Mouse (Mus musculus) spleen, adult 2 months (tissue): ENCODE measurements around the gene 2310030G06Rik. TPM values are rescaled to one million over a fixed set of nuclear protein-coding genes. Genes with fewer than 3 reads are reported as not detected.

ENCODE experiments used
- DNase-seq, 2 experiments: peaks; one replicate each; pipeline versions ENCODE4 v3.0.0 to v3.0.0-alpha.2; 2012 to 2021; ENCODE audit warnings: low spot score in 2 of 2, low read depth in 1 of 2
- H3K27ac ChIP-seq: fragments of 200-500 bp; 2 replicates; pipeline ENCODE4 v1.5.1; 2012; ENCODE audit warnings: low read length, inconsistent platforms; ENCODE audit not compliant: insufficient read depth
- H3K27me3 ChIP-seq: fragments of 200-500 bp; 2 replicates; pipeline ENCODE4 v1.6.1; 2012; ENCODE audit warnings: mild to moderate bottlenecking, moderate library complexity, low read length, inconsistent platforms; ENCODE audit not compliant: control insufficient read depth, insufficient read depth
- H3K36me3 ChIP-seq: fragments of 200-500 bp; 2 replicates; pipeline ENCODE4 v1.6.1; 2012; ENCODE audit warnings: mild to moderate bottlenecking, low read length, inconsistent platforms; ENCODE audit not compliant: control insufficient read depth, insufficient read depth
- H3K4me1 ChIP-seq: fragments of 200-500 bp; 2 replicates; pipeline ENCODE4 v1.6.1; 2011; ENCODE audit warnings: inconsistent platforms; ENCODE audit not compliant: control insufficient read depth, insufficient read depth, insufficient read length
- H3K4me3 ChIP-seq: fragments of 200-500 bp; 2 replicates; pipeline ENCODE4 v1.5.1; 2011; ENCODE audit warnings: mild to moderate bottlenecking, inconsistent platforms; ENCODE audit not compliant: insufficient read depth, insufficient read length; ENCODE audit errors: extremely low read depth
- CTCF ChIP-seq: fragments of 200-500 bp; IDR thresholded peaks from 2 replicates; pipeline ENCODE4 v1.5.1; 2011; ENCODE audit warnings: mild to moderate bottlenecking, inconsistent platforms; ENCODE audit not compliant: insufficient read depth, insufficient read length, insufficient replicate concordance; ENCODE audit errors: extremely low read depth
- POLR2A ChIP-seq: fragments of 200-500 bp; IDR thresholded peaks from 2 replicates; pipeline ENCODE4 v1.6.1; 2011; ENCODE audit warnings: low read depth, low read length, inconsistent platforms
- WGBS: fragments of 180-500 bp; shearing (Covaris S2); methylation state at CpG from one replicate; pipeline ENCODE4 v1.1.7; 2018; 5-methylcytosine and 5-hydroxymethylcytosine counted together
- polyA plus RNA-seq: library from polyadenylated mRNA; depleted of rRNA; stranded (reverse); fragments of >200 nt; gene quantifications from 2 replicates; pipeline ENCODE4 v1.2.3, GENCODE M21; 2012

2310030G06Rik gene
- polyA plus RNA-seq, 1 experiment, result 0.71 TPM

DNA sequence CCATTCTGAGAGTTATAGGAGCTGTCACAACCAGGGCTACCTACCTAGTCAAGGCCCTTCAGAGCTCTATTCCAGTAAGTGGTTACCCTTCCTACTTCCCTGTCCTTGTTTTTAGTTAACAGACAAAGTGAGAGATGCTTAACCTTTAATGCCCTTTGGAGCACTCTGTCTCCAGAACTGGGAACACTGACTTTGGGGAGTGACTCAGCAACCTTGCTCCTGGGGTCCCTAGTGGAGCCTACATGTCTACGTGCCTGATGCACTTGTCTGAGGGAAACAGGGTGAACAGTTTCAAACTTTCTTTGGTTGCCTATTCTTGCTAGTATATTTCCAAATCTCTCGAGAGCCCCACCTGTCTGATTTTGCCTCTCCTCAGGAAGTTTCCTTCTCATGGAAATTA, 3.6 kb downstream of the 2310030G06Rik start:
- no peaks in the 10 kb centered on the region for H3K36me3 ChIP-seq
- DNase-seq, result no peak
- no peaks in the 10 kb centered on the region; the same call in 1 of the 2 replicates for H3K27me3 ChIP-seq
- 49% methylated on average over 2 of the region's 2 CpGs for WGBS
- H3K4me1 ChIP-seq, result no peaks in the 10 kb centered on the region
- no peak overlapping the region for H3K4me3 ChIP-seq
- TF ChIP-seq CTCF, result no peak
- no peak for TF ChIP-seq POLR2A
- H3K27ac ChIP-seq, result no peak overlapping the region

DNA sequence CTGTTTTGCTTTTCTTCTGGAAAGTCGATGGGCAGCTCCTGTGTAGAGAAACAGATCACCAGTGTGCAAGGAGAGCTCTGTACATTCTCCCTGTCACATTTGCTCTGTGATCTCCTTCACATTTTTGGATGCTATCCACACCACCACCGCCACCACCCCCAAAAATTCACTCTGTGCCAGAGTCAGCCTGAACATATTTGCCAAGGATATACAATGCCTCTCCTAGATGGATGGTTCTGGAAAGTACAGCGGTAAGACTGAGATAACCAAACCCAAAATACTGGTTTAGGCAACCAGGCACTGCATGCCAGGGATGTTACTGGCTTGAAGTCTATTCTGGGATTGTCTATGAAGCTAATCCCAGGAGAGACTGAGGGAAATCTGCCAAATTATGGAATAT, 4.1 kb downstream of the 2310030G06Rik start:
- no peaks in the 10 kb centered on the region; the same call in 1 of the 2 replicates for H3K27me3 ChIP-seq
- 86% methylated on average over 3 of the region's 3 CpGs for WGBS
- no peaks in the 10 kb centered on the region for H3K4me1 ChIP-seq
- H3K36me3 ChIP-seq, result no peaks in the 10 kb centered on the region
- DNase-seq, result no peak
- no peak overlapping the region for H3K27ac ChIP-seq
- TF ChIP-seq CTCF (no peak), POLR2A (no peak)
- no peak overlapping the region for H3K4me3 ChIP-seq

DNA sequence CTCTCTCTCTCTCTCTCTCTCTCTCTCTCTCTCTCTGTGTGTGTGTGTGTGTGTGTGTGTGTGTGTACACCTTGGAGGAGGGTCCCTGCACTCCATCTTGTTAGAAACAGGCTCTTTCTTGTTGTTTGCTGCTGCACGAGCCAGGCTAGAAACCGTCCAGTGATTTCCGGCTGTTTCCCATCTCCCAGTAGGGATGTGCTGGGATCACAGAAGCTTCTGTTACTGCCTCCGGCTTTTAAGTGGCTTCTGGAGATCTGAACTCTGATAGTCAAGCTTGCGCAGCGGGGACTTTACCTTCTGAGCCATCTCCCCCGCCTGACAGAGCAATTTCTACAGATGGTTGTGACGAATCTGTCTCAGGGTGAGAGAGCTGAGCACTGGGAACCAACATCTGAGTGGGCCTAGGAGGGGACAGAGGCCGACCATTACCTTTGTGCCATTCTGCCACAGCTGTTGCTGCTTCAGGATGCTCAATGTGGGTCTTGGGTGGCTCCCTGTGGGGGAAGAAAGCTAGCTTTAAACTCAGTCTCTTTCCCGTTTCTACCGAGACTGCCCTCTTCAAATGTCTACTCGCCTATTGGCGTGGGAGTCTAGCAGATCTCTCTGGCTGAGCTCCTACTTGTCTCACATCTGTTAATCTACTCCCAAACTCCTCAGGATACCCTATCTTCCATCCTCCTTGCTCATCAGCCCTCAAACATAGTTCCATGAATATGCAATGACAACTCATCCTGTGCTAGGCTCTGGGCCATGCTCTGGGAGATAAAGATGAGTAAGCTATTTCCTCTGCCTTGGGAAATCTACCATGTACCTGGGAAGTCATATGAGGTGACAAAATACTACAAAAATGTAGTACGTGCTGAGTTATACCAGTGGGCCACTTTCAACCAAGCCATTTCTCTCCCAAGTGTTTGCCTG, 5.2 kb downstream of the 2310030G06Rik start:
- Histone ChIP-seq H3K36me3 (no peaks in the 10 kb centered on the region), H3K4me1 (no peaks in the 10 kb centered on the region), H3K27ac (no peak overlapping the region), H3K27me3 (no peaks in the 10 kb centered on the region; the same call in 1 of the 2 replicates), H3K4me3 (no peak overlapping the region)
- TF ChIP-seq POLR2A, result no peak
- TF ChIP-seq CTCF, result no peak
- no peak for DNase-seq
- 84% methylated on average over 14 of the region's 14 CpGs for WGBS

DNA sequence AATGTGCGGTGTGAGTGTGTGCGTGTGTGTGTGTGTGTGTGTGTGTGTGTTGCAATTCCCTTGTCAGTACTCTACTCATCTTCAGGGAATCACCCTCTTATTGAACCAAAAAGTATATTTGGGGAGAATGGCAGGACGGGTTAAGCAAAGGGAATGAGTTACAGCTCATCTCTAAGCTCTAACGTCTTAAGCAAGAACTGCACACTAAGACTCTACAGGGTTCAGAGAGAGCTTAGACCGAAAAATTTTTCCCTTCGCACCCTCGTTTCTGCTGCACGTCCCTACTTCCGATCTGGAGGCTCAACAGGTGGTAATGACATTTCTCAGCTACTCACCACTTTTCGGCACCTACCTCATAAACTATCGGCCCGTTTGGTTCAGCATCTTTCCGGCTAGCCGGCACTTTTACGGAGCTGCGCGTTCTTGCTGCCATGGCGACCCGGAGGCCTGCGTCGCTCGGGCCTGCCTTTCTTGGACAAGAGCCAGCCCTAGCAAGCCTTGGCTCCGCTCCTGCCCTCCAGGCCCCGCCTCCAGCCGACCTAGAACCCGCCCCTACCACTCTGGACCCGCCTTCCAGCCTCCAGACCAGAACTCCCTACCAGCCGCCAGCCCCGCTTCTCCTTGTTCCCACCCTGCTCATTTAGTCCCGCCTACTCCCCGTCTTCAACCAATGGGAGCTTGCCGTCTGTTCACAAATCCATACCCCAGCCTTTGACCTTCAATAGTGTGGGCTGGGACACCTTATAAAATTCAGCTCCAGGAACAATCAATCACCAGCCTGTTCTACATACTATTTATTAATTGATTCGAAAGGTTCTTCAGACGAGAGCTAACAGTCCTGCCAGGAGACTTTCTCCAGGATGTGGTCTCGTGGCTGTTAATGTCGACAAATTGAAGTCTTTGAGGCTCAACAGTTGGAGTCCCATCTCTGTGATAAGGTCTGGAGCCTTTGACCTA, 7.1 kb downstream of the 2310030G06Rik start, which contains the start of gene Dixdc1:
Dixdc1 (minus strand) TSS at position 604 of the 957 bp plus-strand sequence.
- Histone ChIP-seq H3K27me3 (no peaks in the 10 kb centered on the region), H3K4me1 (no peaks in the 10 kb centered on the region), H3K36me3 (no peaks in the 10 kb centered on the region), H3K27ac (no peak within 1 kb of the TSS), H3K4me3 (peak within 1 kb of the TSS; percentile 6; the same call in 1 of the 2 replicates)
- no peak for TF ChIP-seq POLR2A
- no peak for TF ChIP-seq CTCF
- peak; percentile 49 to 69 for DNase-seq
- WGBS, result 9% methylated on average over 36 of the region's 36 CpGs

DNA sequence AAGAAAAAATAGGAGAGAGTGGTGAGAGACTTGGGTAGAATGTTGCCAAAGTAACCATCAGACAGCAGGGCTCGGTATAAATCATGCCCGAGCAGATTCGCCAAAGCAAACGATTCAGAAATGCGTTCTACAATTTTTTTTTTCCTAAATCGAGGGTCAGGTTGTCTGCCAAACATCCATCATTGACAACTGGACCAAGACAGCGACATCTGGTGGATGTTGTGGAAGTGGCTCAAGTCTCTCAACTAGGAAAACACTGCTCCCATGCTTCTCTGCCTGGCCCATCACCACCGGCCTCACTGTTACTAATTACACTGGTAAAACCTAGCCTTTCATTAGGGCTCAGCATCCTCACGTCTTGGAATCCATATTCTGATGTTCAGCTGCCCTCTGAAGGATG, 11.3 kb downstream of the 2310030G06Rik start:
- peak in 1 of 2 experiments; percentile 14 for DNase-seq

DNA sequence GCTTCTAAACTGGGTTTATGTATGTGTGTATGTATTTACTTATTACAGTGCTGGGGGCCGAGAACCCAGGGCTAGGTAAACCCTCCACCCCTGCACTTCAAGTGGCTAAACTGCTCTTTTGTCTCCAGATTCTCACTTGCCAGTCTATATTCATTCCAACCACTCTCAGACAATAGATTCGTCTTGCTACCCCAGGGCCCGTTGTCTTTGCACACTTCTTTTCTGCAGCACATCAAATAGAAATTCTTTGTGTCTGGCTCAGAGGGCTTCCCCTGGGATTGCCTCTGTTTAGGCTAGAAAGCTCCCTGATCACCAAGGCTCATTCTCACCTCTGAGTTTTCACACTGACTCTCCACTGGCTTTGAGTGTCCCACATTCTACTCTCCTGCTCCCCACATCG, 13.8 kb downstream of the 2310030G06Rik start:
- peaks cover 4% of the 10 kb centered on the region; the same call in 1 of the 2 replicates for H3K27me3 ChIP-seq
- TF ChIP-seq CTCF (no peak), POLR2A (no peak)
- H3K4me3 ChIP-seq, result no peak overlapping the region
- H3K27ac ChIP-seq, result no peak overlapping the region
- DNase-seq, result no peak
- H3K36me3 ChIP-seq, result no peaks in the 10 kb centered on the region
- WGBS, result 73% methylated on average over 4 of the region's 4 CpGs
- H3K4me1 ChIP-seq, result peaks cover 8% of the 10 kb centered on the region

More for the DNA sequence above, 11.3 kb downstream of the 2310030G06Rik start:
- no peak overlapping the region for H3K4me3 ChIP-seq
- WGBS, result 4% methylated on average over 9 of the region's 9 CpGs
- no peak overlapping the region for H3K27ac ChIP-seq
- no peaks in the 10 kb centered on the region for H3K27me3 ChIP-seq
- H3K36me3 ChIP-seq, result no peaks in the 10 kb centered on the region
- TF ChIP-seq CTCF (peak; percentile 31; the same call in 1 of the 2 replicates), POLR2A (no peak)
- no peaks in the 10 kb centered on the region for H3K4me1 ChIP-seq
